ENCODE assay signal across 21 mouse cellular contexts in genomic region chr2:152757478-152757877, GRCm38 (mm10). TPM values are rescaled to one million over a fixed set of nuclear protein-coding genes. Genes with fewer than 3 reads are reported as not detected.
DNase-seq lines count a peak whose midpoint lies in the region; ATAC-seq and TF ChIP-seq lines count a peak whose summit lies in the region.
"Had no signal": no experiment of that assay in that cellular context is flagged by ENCODE, and none has a peak within 500 bp of the region (broad histone marks: within the 10 kb centered on the region; RNA-seq: fewer than 3 reads in every experiment).

No protein-coding gene starts in this region.

- 43% methylated on average over 2 of the region's 2 CpGs for whole genome bisulfite sequencing in hindbrain, postnatal 0 days
- 61% methylated on average over 2 of the region's 2 CpGs for WGBS in hindbrain, embryonic 10.5 days
- WGBS in forebrain, postnatal 0 days, result 42% methylated on average over 2 of the region's 2 CpGs
- 68% methylated on average over 2 of the region's 2 CpGs for WGBS in heart, embryonic 10.5 days

- no peak for TF ChIP-seq CTCF in hindbrain, postnatal 0 days (IDR thresholded peaks at IDR 0.05; ENCODE audit: low read depth)
- no peak for TF ChIP-seq CTCF in forebrain, postnatal 0 days (IDR thresholded peaks at IDR 0.05; ENCODE audit: low read depth)

- no peak for ATAC-seq in hindbrain, postnatal 0 days
- ATAC-seq in forebrain, postnatal 0 days, result peak; percentile 43; the same call in 1 of the 2 replicates

- no peak overlapping the region for H3K4me2 ChIP-seq in hindbrain, postnatal 0 days (ENCODE audit: low read depth, low read length)
- no peak overlapping the region for H3K4me2 ChIP-seq in forebrain, postnatal 0 days (ENCODE audit: low read depth)
- H3K4me2 ChIP-seq: embryonic facial prominence, embryonic 15.5 days; heart, embryonic 12.5 days; liver, embryonic 11.5 days had no signal

- H3K9ac ChIP-seq in hindbrain, postnatal 0 days (replicated peaks; ENCODE audit: low read length), result no peak overlapping the region
- H3K9ac ChIP-seq in forebrain, postnatal 0 days, result no peak overlapping the region
- H3K9ac ChIP-seq: embryonic facial prominence, embryonic 15.5 days; heart, embryonic 12.5 days had no signal

- peak; percentile 40 for DNase-seq in hindbrain, postnatal 0 days (ENCODE audit: low spot score)
- no peak for DNase-seq in hindbrain, embryonic 10.5 days (ENCODE audit: low spot score)
- DNase-seq in cerebellum, adult 11 months, result peak; percentile 55
- DNase-seq in cerebellum, adult 9-11 months, result peak; percentile 75
- DNase-seq in forebrain, postnatal 0 days, result peak; percentile 60
- DNase-seq in spleen, postnatal 4 days (ENCODE audit: low spot score in 2 of 2), result no peak
- DNase-seq in heart, embryonic 10.5 days (ENCODE audit: low spot score), result no peak
- DNase-seq: embryo, embryonic 11 days; gastrocnemius, adult 2 months; kidney, adult 2 months; kidney, postnatal 10 days; lung, adult 18-20 months; lung, postnatal 14 days; midbrain, embryonic 14.5 days; right cerebral cortex, postnatal 25 days had no signal

- no peak overlapping the region for H3K4me3 ChIP-seq in hindbrain, postnatal 0 days (ENCODE audit: low read length)
- no peak overlapping the region for H3K4me3 ChIP-seq in hindbrain, embryonic 10.5 days
- H3K4me3 ChIP-seq in forebrain, postnatal 0 days (ENCODE audit: low read depth, low read length), result no peak overlapping the region
- no peak overlapping the region for H3K4me3 ChIP-seq in heart, embryonic 10.5 days
- H3K4me3 ChIP-seq: embryonic facial prominence, embryonic 15.5 days; gastrocnemius, adult 2 months; heart, embryonic 12.5 days; left cerebral cortex, adult 2 months; myocyte had no signal

- no peaks in the 10 kb centered on the region for H3K9me3 ChIP-seq in hindbrain, postnatal 0 days (ENCODE audit: low read length)
- H3K9me3 ChIP-seq in hindbrain, embryonic 10.5 days, result no peaks in the 10 kb centered on the region
- no peaks in the 10 kb centered on the region for H3K9me3 ChIP-seq in forebrain, postnatal 0 days (ENCODE audit: low read length)
- H3K9me3 ChIP-seq in heart, embryonic 10.5 days, result no peaks in the 10 kb centered on the region
- H3K9me3 ChIP-seq: embryonic facial prominence, embryonic 15.5 days; heart, embryonic 12.5 days had no signal

- H3K36me3 ChIP-seq in hindbrain, postnatal 0 days (ENCODE audit: insufficient read depth, low read length), result no peaks in the 10 kb centered on the region
- H3K36me3 ChIP-seq in hindbrain, embryonic 10.5 days, result no peaks in the 10 kb centered on the region
- no peaks in the 10 kb centered on the region for H3K36me3 ChIP-seq in forebrain, postnatal 0 days (ENCODE audit: insufficient read depth)
- H3K36me3 ChIP-seq in heart, embryonic 10.5 days, result no peaks in the 10 kb centered on the region
- H3K36me3 ChIP-seq: embryonic facial prominence, embryonic 15.5 days; heart, embryonic 12.5 days had no signal

- no peak overlapping the region for H3K27ac ChIP-seq in hindbrain, postnatal 0 days
- H3K27ac ChIP-seq in hindbrain, embryonic 10.5 days, result no peak overlapping the region
- no peak overlapping the region for H3K27ac ChIP-seq in forebrain, postnatal 0 days (ENCODE audit: low read depth, low read length)
- H3K27ac ChIP-seq in heart, embryonic 10.5 days, result no peak overlapping the region
- H3K27ac ChIP-seq: embryonic facial prominence, embryonic 15.5 days; gastrocnemius, adult 2 months; left cerebral cortex, adult 2 months had no signal

- H3K4me1 ChIP-seq in hindbrain, postnatal 0 days (ENCODE audit: insufficient read depth, low read length), result 0 out of 2 replicates have a peak, but pooled peaks cover 4% of the 10 kb centered on the region
- peaks cover 24% of the 10 kb centered on the region for H3K4me1 ChIP-seq in hindbrain, embryonic 10.5 days (replicated peaks)
- H3K4me1 ChIP-seq in forebrain, postnatal 0 days (ENCODE audit: insufficient read depth), result no peaks in the 10 kb centered on the region
- peaks cover 29% of the 10 kb centered on the region for H3K4me1 ChIP-seq in heart, embryonic 10.5 days

- no peaks in the 10 kb centered on the region for H3K27me3 ChIP-seq in hindbrain, postnatal 0 days (ENCODE audit: insufficient read depth, low read length)
- peaks cover 35% of the 10 kb centered on the region for H3K27me3 ChIP-seq in hindbrain, embryonic 10.5 days (ENCODE audit: insufficient read depth, poor library complexity, severe bottlenecking)
- H3K27me3 ChIP-seq in forebrain, postnatal 0 days (ENCODE audit: insufficient read depth, low read length), result no peaks in the 10 kb centered on the region
- peaks cover 34% of the 10 kb centered on the region for H3K27me3 ChIP-seq in heart, embryonic 10.5 days (ENCODE audit: insufficient read depth, poor library complexity, severe bottlenecking)
- H3K27me3 ChIP-seq: embryonic facial prominence, embryonic 15.5 days had no signal

RNA-seq across cellular contexts. Expression of gene Cox4i2, which starts 3.5 kb away (rescaled TPM):
- 2.1 and 7.1 TPM in 2 replicates for total RNA-seq in hindbrain, postnatal 0 days (2014; rRNA removed)
- polyA plus RNA-seq in hindbrain, postnatal 0 days (2015; fragmentation: Nextera tagmentation; extraction: Ambion mirVana), result 4.8 and 6.1 TPM in 2 replicates
- polyA plus RNA-seq in hindbrain, embryonic 10.5 days (2016; fragmentation: Nextera tagmentation; extraction: Ambion mirVana), result 5.0 and 5.1 TPM in 2 replicates
- total RNA-seq in forebrain, postnatal 0 days (2014; rRNA removed), result 4.3 TPM in 2 replicates
- 4.4 and 5.4 TPM in 2 replicates for polyA plus RNA-seq in forebrain, postnatal 0 days (2015; fragmentation: Nextera tagmentation; extraction: Ambion mirVana)
- polyA plus RNA-seq in heart, embryonic 10.5 days (2016; fragmentation: Nextera tagmentation; extraction: Ambion mirVana), result 18.8 and 21.1 TPM in 2 replicates
- total RNA-seq: neutrophil, adult 5-6 weeks had no signal
- polyA plus RNA-seq: myocyte had no signal

RNA-seq across cellular contexts. Expression of gene Id1, which starts 21.4 kb away (rescaled TPM):
- 142 and 198 TPM in 2 replicates for total RNA-seq in hindbrain, postnatal 0 days (2014; rRNA removed)
- polyA plus RNA-seq in hindbrain, postnatal 0 days (2015; fragmentation: Nextera tagmentation; extraction: Ambion mirVana), result 99.3 and 104 TPM in 2 replicates
- polyA plus RNA-seq in hindbrain, embryonic 10.5 days (2016; fragmentation: Nextera tagmentation; extraction: Ambion mirVana), result 168 and 176 TPM in 2 replicates
- total RNA-seq in forebrain, postnatal 0 days (2014; rRNA removed), result 58.8 and 70.5 TPM in 2 replicates
- polyA plus RNA-seq in forebrain, postnatal 0 days (2015; fragmentation: Nextera tagmentation; extraction: Ambion mirVana), result 59.8 and 71.3 TPM in 2 replicates
- polyA plus RNA-seq in heart, embryonic 10.5 days (2016; fragmentation: Nextera tagmentation; extraction: Ambion mirVana), result 92.5 and 124 TPM in 2 replicates

Comparison
In these comparisons a context has a peak if more than half of its experiments do, and no peak if none do; other contexts are left out.
1. DNase-seq: peak in hindbrain, postnatal 0 days (single experiment), cerebellum, adult 11 months (single experiment), cerebellum, adult 9-11 months (single experiment) and forebrain, postnatal 0 days (single experiment); none in hindbrain, embryonic 10.5 days (single experiment), spleen, postnatal 4 days (0 of 2) and heart, embryonic 10.5 days (single experiment).